Mouse (Mus musculus) frontal cortex, postnatal 36 days (tissue): Measurements from ENCODE around the gene Lsm10.
A peak's percentile ranks its signal among the peaks of the same experiment; 100 is the strongest.
"Not testable (repeated sequence)": the region's sequence is repeated elsewhere in the genome, so short reads cannot be mapped to it uniquely, and the experiment has no call there.

Source experiments
- DNase-seq, 2 experiments: peaks; one replicate each; pipeline ENCODE4 v3.0.0; 2022; ENCODE audit warnings: low spot score in 2 of 2

Lsm10 gene

DNA sequence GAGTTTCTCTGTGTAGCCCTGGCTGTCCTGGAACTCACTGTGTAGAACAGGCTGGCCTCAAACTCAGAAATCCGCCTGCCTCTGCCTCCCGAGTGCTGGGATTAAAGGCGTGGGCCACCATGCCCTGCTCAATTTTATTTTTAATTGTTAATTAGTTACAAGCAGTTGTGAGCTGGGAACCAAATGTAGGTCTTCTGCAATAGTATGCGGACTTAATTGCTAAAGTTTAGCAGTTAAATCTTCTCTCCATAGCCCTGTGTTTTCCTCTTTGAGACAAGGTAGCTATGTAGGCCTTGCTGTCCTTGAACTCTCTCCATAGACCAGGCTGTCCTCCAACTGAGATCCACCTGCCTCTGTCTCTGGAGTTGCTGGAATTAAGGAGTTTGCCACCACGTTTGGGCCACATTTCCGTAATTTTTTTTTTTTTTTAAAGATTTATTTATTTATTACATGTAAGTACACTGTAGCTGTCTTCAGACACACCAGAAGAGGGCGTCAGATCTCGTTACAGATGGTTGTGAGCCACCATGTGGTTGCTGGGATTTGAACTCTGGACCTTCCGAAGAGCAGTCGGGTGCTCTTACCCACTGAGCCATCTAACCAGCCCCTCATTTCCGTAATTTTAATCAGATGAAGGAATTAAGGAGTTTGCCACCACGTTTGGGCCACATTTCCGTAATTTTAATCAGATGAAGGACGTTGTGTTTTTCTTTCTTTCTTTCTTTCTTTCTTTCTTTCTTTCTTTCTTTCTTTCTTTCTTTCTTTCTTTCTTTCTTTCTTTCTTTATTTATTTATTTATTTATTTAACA is 597 bp upstream of the Lsm10 start:
- DNase-seq = not testable (repeated sequence)

GRCm38 (mm10) chr4:126097711-126098253 is 1.4 kb downstream of the Lsm10 start:
- DNase-seq = no peak

GRCm38 (mm10) chr4:126099365-126099764 is 2.9 kb downstream of the Lsm10 start:
- no peak for DNase-seq

DNA sequence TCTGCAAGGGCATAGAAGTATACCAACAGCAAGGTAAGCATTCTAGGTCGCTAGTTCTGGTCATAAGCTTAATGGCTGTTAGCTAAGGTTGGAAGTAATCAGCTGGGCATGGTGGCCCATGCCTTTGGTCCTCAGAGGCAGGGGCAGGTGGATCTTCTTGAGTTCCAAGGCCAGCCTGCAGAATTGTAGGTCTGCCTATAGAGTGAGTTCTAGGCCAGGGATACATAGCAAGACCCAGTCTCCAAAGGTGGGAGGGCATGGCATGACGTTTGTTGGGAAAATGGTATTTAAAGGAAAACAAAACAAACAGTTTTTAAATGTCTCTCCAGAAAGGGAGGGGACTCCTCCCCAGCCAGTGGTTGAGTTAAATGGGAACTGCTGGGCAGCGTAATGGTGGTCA is 4.3 kb downstream of the Lsm10 start:
- DNase-seq = no peak

DNA sequence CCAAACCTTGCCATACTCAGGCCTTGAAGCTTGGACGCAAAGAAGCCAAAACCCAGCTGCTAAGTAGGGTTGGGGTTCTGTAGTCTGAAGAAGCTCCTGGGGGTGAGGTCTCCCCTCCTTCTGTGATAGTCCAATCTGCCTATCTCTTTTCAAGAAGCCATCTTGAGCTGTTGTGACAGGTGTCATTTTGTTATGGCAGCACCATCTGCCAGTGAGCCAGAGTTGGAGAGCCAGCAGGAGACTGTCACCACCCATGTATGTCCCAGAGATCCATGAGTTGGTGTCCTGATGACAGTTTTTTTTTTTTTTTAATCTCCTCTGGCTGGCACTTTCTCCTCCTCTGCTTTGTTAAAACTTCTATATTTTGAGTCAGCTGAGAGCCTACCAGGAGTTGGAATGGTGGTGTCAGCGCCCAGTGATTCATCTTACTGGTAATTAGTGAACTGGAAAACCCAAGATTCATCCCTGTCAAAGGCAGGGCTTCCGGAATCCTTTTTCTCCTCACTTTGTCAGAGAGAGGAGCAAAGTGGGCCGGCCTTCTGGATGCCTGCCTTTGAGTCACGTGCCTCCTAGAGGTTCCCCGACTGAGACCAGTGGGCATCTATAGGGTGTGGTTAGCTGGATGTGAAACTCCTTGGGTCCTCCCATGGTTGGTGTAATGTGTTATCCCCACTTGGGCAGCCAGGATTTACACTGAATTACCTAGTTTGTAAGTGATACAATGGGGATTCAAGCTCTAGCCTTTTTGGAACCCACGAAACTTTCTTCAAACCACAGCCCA is 5.8 kb downstream of the Lsm10 start:
- DNase-seq = peak; percentile 60 to 66

GRCm38 (mm10) chr4:126103057-126103581 is 6.7 kb downstream of the Lsm10 start:
- peak; percentile 85 to 87 for DNase-seq

DNA sequence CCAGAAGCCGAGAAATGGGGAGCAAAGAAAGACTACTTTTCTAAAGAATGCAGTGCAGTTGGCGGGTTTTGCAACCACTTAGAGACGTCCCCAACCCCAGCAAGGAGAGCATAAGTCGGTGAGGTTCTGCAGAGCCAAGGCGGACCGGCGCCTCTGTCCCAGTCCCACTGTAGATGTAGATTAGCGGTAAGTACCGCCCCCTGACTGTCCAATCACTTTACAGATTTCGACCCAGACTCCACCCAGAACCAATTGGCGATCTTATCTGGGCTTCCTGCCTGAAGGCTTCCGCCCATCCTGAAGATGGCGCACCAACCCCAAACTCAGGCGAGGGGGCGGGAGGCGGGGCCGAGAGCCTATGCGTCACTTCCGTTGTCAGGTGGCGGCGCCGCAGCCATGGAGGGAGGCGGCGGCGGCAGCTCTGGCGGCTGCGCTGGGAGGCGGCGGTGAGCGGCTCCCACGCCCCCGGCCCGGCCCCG is 7.2 kb downstream of the Lsm10 start, which contains the start of gene Stk40:
Gene Stk40 (plus strand): TSS at position 368 of the 479 bp plus-strand sequence.
- peak; percentile 91 to 95 for DNase-seq

- peak in 1 of 2 experiments; percentile 42 for DNase-seq
Observed at GRCm38 (mm10) chr4:126104261-126105075, 8.0 kb downstream of the Lsm10 start.

GRCm38 (mm10) chr4:126105131-126105783 is 8.8 kb downstream of the Lsm10 start:
- no peak for DNase-seq

DNA sequence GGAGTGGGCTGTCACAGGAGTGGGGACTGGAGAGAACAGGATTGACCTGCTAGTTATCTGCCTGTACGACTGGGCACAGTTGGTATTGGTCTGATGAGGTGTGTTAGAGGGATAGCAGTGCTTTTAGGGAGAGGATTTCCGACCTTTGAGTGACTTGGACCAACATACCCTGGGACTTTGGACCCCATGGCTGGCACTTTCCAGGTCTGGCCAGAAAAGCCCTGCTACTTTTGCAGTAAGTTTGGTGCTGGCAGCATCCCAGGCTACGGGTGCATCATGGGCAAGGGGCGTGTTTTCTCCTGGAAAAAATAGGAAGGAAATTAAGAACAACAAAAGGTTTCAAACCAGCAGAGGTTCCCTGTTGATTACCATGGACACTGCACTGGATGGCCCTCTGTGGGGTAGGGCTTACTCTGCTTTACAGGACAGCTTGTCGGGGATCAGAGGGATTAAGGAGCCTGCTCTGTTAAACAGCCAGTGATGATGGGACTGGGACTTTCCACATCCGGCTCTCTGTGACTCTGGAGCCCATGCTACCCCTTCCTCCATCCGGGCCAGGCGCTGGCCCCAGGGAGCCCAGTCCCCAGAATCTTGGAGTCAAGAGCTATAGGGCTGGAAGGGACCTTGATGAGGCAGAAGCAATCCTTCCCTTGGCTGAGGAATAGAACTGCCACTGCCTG is 11.8 kb downstream of the Lsm10 start:
- no peak for DNase-seq

DNA sequence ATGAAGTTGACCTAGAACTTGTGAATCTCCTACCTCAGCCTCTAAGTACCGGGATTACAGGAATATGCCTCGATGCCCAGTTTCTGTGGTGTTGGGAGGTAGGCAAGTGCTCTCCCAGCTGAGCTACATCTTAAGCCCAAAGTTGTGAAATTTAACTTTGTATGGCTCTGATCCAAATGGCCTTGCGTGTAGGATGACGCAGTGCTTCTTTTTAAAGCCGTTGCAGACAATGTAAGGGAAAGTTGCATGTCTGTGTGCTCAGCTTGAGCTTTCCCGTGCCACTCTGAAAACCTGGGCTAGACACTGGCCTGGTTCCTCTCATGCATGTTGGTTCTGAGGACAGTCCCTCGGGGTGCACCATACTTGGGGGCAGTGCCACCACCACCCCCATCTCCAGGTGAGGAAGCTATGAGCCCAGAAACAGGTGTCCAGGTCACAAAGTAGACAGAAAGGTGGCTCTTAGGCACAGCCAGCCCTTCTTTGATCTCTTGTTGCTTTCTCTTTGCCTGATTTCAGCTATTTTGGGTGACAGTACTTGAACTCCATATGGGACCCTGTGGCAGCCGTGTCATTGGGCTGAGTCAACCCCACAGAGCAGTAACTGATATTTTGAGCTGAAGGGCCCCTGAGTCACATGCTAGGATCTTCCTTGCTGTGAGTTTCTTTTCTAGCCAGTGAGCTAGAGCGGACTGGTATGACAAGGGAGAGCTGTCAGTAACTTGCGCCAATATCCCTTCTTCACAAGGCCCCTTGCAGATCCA is 13.4 kb downstream of the Lsm10 start:
- DNase-seq = no peak

DNA sequence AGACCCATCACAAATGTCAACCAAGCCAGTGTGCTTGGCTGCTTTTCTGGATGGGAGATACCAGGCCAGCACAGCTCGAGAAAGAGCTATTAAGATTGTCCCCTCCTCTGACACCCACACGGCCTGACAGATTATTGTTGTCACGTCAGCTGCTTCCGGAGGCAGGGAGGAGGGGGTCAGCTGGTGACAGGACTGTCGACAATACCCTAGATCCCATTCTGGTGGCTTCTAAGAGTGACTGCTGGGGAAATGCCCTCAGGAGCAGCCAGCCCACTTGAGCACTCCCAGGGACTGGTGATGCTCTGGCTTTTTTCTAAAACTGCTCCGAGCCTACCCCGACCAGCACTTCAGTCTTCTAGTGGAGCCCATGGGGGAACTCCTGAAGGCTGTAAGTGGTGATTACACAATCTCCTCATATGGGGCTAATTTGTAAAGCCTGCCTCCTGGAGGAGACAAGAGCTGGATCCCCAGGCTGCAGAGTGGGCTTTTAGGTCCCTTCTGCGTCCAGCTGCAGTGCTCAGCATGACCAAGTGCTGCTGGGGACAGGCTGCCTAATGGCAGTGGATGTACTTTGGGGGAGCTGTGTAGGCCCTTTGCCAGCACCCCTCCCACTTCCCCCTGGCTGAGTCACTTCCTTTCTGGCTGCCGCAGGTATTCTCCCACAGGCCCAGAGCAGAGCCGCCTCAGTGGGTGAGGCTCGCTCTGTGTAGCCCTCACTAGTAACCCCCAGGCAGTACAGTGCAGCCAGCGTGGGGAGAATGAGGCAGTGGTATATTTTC is 14.1 kb downstream of the Lsm10 start:
- DNase-seq = peak; percentile 83 to 84

DNA sequence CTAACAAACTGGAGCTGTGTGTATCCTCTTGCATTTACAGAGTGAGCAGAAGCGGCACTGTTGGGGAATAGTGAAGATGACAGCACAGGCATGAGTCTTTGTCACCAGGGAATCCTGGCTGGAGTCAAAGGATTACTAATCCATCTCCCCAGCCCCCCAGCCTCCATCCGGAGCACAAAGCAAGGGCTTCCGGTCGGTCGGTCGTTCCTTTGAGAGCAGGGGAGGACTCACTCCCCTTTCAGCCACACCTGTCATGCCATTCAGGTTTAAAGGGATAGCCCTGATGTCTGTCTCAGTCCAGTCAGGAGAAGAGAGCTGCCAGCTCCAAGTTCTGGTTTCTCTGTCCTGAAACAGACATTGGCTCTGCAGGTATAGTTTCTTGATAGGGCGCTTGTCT is 14.7 kb downstream of the Lsm10 start:
- DNase-seq = no peak

GRCm38 (mm10) chr4:126113243-126113642 is 16.8 kb downstream of the Lsm10 start:
- DNase-seq = no peak

DNA sequence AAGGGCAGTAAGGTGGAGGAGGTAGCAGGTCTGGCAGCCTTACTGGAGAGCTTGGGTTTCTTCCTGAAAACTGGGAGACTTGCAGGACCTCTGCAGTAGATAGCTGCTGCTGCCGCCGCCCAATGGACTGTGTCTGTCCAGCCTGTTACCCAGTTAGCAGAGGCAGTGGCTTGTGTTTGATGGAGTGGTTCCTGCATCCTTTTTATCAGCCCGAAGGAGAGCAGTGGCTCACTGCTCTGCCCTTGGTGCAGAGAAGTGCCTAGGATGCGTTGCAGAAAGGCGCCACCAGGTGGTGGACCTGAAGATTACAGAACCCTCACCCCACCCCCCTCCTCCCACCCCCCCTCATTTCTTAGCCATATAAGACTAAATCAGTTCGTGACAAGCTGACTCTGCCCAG is 17.5 kb downstream of the Lsm10 start:
- DNase-seq = no peak

DNA sequence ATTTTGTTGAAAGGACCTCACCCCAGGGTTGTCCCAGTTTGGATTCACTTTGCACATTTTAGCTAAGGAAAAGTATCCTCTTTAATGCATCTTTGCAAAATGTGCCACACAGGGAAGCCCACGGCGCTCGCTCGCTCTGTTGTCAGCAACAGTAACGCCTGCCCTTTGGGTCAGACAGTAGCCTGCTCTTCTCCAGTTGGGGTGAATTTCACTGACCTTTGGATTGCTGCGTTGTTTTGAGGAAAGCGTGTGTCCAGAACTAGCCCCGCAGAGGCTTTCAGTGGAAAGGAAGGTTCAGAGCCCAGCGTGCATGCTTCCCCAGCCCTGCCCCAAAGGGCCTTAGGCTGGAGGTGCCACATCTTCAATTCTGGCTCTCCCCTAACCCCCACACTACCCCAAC is 19.0 kb downstream of the Lsm10 start:
- no peak for DNase-seq

GRCm38 (mm10) chr4:126115871-126116521 is 19.6 kb downstream of the Lsm10 start:
- DNase-seq = no peak

DNA sequence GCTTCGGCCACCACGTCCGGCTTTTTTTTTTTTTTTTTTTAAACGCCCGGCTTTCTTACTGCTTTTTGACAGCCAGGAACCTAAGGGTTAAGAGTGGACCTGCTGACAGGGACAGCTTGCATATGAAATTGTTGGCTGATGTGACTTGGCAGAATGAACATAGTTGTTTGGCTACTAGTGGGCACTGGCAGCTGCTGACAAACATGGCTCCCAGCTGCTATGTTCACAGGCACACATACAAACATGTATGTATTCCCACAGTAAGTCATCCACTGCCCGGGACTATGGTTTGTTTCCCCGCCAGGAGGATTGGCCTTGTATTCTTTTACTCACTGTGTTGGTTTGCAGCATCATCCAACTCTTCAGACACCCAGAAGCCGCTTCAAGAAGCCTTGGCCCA is 20.7 kb downstream of the Lsm10 start:
- DNase-seq = no peak
